Mouse (Mus musculus) retina, embryonic 14.5 days (tissue): ENCODE results near the gene Dgkb.
A peak's percentile ranks its signal among the peaks of the same experiment; 100 is the strongest.

Source experiments
- DNase-seq: peaks from one replicate; pipeline ENCODE4 v3.0.0-alpha.2; 2015; ENCODE audit warnings: low spot score

Gene Dgkb

GRCm38 (mm10) chr12:37996417-37996946, 179.0 kb downstream of the Dgkb start:
- DNase-seq: no peak

- DNase-seq: no peak
Measured at GRCm38 (mm10) chr12:38017674-38018073, 200.1 kb downstream of the Dgkb start.

- DNase-seq: no peak
Measured at GRCm38 (mm10) chr12:38047256-38047655, 229.7 kb downstream of the Dgkb start.

- DNase-seq: no peak
Measured at GRCm38 (mm10) chr12:38088224-38088623, 270.7 kb downstream of the Dgkb start.

GRCm38 (mm10) chr12:38111928-38112327, 294.4 kb downstream of the Dgkb start:
- no peak for DNase-seq

- DNase-seq: peak; percentile 67
Measured at GRCm38 (mm10) chr12:38114990-38115615, 297.6 kb downstream of the Dgkb start.

GRCm38 (mm10) chr12:38123524-38123923, 306.0 kb downstream of the Dgkb start:
- peak; percentile 66 for DNase-seq

GRCm38 (mm10) chr12:38125297-38125696, 307.8 kb downstream of the Dgkb start:
- no peak for DNase-seq

- peak; percentile 79 for DNase-seq
Measured at GRCm38 (mm10) chr12:38130209-38130915, 312.8 kb downstream of the Dgkb start.

- peak; percentile 32 for DNase-seq
Measured at GRCm38 (mm10) chr12:38136379-38136778, 318.9 kb downstream of the Dgkb start.

- DNase-seq: peak; percentile 48
Measured at GRCm38 (mm10) chr12:38140039-38140438, 322.5 kb downstream of the Dgkb start.

- no peak for DNase-seq
Measured at GRCm38 (mm10) chr12:38232665-38233064, 415.1 kb downstream of the Dgkb start.

- DNase-seq: no peak
Measured at GRCm38 (mm10) chr12:38268856-38269255, 451.3 kb downstream of the Dgkb start.

- DNase-seq: no peak
Measured at GRCm38 (mm10) chr12:38301497-38301896, 484.0 kb downstream of the Dgkb start.

GRCm38 (mm10) chr12:38303841-38304240, 486.3 kb downstream of the Dgkb start:
- DNase-seq: peak; percentile 34

GRCm38 (mm10) chr12:38304245-38304644, 486.7 kb downstream of the Dgkb start:
- no peak for DNase-seq

- no peak for DNase-seq
Measured at GRCm38 (mm10) chr12:38309885-38310284, 492.4 kb downstream of the Dgkb start.

- no peak for DNase-seq
Measured at GRCm38 (mm10) chr12:38327729-38328271, 510.3 kb downstream of the Dgkb start.

GRCm38 (mm10) chr12:38328779-38329178, 511.3 kb downstream of the Dgkb start:
- DNase-seq: no peak

GRCm38 (mm10) chr12:38342657-38343056, 525.1 kb downstream of the Dgkb start:
- DNase-seq: peak; percentile 89

GRCm38 (mm10) chr12:38352481-38352880, 535.0 kb downstream of the Dgkb start:
- DNase-seq: no peak

GRCm38 (mm10) chr12:38356386-38356785, 538.9 kb downstream of the Dgkb start:
- no peak for DNase-seq

- no peak for DNase-seq
Measured at GRCm38 (mm10) chr12:38361491-38361890, 544.0 kb downstream of the Dgkb start.
